Mouse (Mus musculus): Measurements from ENCODE around the gene Pde4b.

DNA sequence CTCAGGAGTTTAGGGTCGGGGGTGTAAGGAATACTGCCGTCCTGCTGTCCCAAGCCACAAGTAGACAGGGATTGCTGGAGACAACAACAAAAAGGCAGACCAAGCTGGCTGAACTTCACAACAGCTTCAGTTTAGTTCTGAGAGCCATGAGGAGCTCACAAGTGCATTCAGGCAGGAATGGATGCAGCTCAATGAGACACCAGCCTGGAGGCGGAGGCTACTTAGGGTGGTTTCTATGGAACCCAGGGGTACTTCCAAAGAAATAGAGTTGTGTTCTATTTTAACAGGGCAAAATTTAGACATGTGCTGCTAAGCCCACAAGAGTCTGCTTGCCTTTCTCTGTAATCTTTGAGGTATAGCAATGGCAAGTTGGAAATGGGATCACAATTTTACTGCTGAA lies 336.8 kb downstream of the Pde4b start:
- TF ChIP-seq POLR2A (IDR thresholded peaks at IDR 0.05; ENCODE audit: control insufficient read depth, extremely low read depth, insufficient read depth, low read length, poor library complexity) (no peak), CTCF (IDR thresholded peaks at IDR 0.05; ENCODE audit: borderline replicate concordance, control insufficient read depth, extremely low read depth, insufficient read depth, low read length, poor library complexity) (no peak)

All from thymus, adult 2 months (tissue).